Mouse (Mus musculus) 3T3-L1 (cell line): ENCODE measurements around the gene Capns2.

Experiments
- DNase-seq: peaks from one replicate; pipeline ENCODE4 v3.0.0-alpha.2; 2015; ENCODE audit warnings: low read depth, low spot score

Capns2 gene

GRCm38 (mm10) chr8:92906553-92906952, 5.3 kb downstream of the Capns2 start:
- no peak for DNase-seq

- no peak for DNase-seq
These were observed 7.2 kb downstream of the Capns2 start for GRCm38 (mm10) chr8:92908448-92908847.

- no peak for DNase-seq
These were observed 10.3 kb downstream of the Capns2 start for GRCm38 (mm10) chr8:92911477-92911876.

- no peak for DNase-seq
These were observed 12.2 kb downstream of the Capns2 start for GRCm38 (mm10) chr8:92913396-92913795.

- no peak for DNase-seq
These were observed 14.9 kb downstream of the Capns2 start for GRCm38 (mm10) chr8:92916082-92916481.

- no peak for DNase-seq
These were observed 20.6 kb downstream of the Capns2 start for GRCm38 (mm10) chr8:92921768-92922167.

GRCm38 (mm10) chr8:92928986-92929385, 27.8 kb downstream of the Capns2 start:
- no peak for DNase-seq

- DNase-seq, result peak; percentile 33
These were observed 36.8 kb downstream of the Capns2 start for GRCm38 (mm10) chr8:92938056-92938455.

GRCm38 (mm10) chr8:92949071-92949470, 47.9 kb downstream of the Capns2 start:
- no peak for DNase-seq

- no peak for DNase-seq
These were observed 49.6 kb downstream of the Capns2 start for GRCm38 (mm10) chr8:92950639-92951371.
